Mouse (Mus musculus) ES-Bruce4 (cell line): ENCODE results near the gene Mtf2.

Source experiments
- CTCF ChIP-seq: IDR thresholded peaks from one replicate; pipeline ENCODE4 v1.8.1; 2011; ENCODE audit warnings: low read depth, low read length
- EP300 ChIP-seq: IDR thresholded peaks from 2 replicates; pipeline ENCODE4 v1.6.1; 2011; ENCODE audit warnings: low read depth, low read length; ENCODE audit not compliant: insufficient read depth
- POLR2A ChIP-seq: IDR thresholded peaks from one replicate; pipeline ENCODE4 v1.8.1; 2011; ENCODE audit warnings: low read length; ENCODE audit not compliant: insufficient read depth

DNA sequence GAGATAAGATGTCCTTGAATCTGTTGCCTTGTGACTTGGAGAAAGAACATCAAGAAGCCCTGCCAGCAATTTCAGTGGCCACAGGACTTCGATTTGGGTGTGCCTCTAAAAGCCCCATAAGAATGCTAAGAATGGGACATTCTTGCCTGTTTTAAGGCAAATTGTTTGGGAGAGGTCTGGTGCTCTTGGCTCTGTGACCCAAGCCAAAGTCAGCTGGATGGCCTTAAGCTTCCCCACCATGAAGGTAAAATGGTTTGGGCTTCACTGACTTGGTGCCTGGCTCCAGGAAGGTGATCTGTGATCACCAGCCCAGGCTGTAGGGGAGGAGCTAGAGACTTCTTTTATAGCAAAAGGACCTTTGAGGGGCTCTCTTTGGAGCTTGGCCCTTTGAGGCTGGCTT, 13.3 kb upstream of the Mtf2 start:
- no peak for TF ChIP-seq CTCF
- TF ChIP-seq EP300: 0 out of 2 replicates have a peak, but pooled peaks have one; percentile 57
- TF ChIP-seq POLR2A: no peak
